Mouse (Mus musculus) thymus, adult 2 months (tissue): ENCODE measurements around the gene Cdk18. TPM values are rescaled to one million over a fixed set of nuclear protein-coding genes. Genes with fewer than 3 reads are reported as not detected.

ENCODE experiments used
- DNase-seq: peaks from one replicate; pipeline ENCODE4 v3.0.0; 2021
- H3K27ac ChIP-seq: fragments of 200-500 bp; 2 replicates; pipeline ENCODE4 v1.5.1; 2012; ENCODE audit warnings: low read length, control low read depth; ENCODE audit not compliant: control insufficient read depth, insufficient read depth
- H3K27me3 ChIP-seq: fragments of 200-500 bp; 2 replicates; pipeline ENCODE4 v1.6.1; 2012; ENCODE audit warnings: mild to moderate bottlenecking, low read length, moderate library complexity, mixed read lengths; ENCODE audit not compliant: control insufficient read depth, insufficient read depth
- H3K36me3 ChIP-seq: fragments of 200-500 bp; 2 replicates; pipeline ENCODE4 v1.6.1; 2012; ENCODE audit warnings: mild to moderate bottlenecking, low read length, moderate library complexity; ENCODE audit not compliant: control insufficient read depth, insufficient read depth
- H3K4me1 ChIP-seq: fragments of 200-500 bp; replicated peaks from 2 replicates; pipeline ENCODE4 v1.6.1; 2012; ENCODE audit warnings: low read length; ENCODE audit not compliant: control insufficient read depth, insufficient read depth
- H3K4me3 ChIP-seq: fragments of 200-500 bp; 2 replicates; pipeline ENCODE4 v1.5.1; 2012; ENCODE audit warnings: mild to moderate bottlenecking, low read length, control low read depth, moderate library complexity; ENCODE audit not compliant: control insufficient read depth, insufficient read depth
- CTCF ChIP-seq: fragments of 200-500 bp; IDR thresholded peaks from 2 replicates; pipeline ENCODE4 v1.5.1; 2012; ENCODE audit warnings: mild to moderate bottlenecking, control low read depth, low read length, moderate library complexity, borderline replicate concordance; ENCODE audit not compliant: control insufficient read depth, poor library complexity, insufficient read depth; ENCODE audit errors: extremely low read depth
- POLR2A ChIP-seq: fragments of 200-500 bp; IDR thresholded peaks from 2 replicates; pipeline ENCODE4 v1.6.1; 2012; ENCODE audit warnings: mild to moderate bottlenecking, low read length, control low read depth, moderate library complexity; ENCODE audit not compliant: control insufficient read depth, poor library complexity, insufficient read depth; ENCODE audit errors: extremely low read depth
- WGBS: fragments of 180-500 bp; shearing (Covaris S2); methylation state at CpG from one replicate; pipeline ENCODE4 v1.1.7; 2018; 5-methylcytosine and 5-hydroxymethylcytosine counted together
- polyA plus RNA-seq: library from polyadenylated mRNA; depleted of rRNA; stranded (reverse); fragments of >200 nt; gene quantifications from 2 replicates; pipeline ENCODE4 v1.2.3, GENCODE M21; 2012

The Cdk18 gene
- polyA plus RNA-seq, 1 experiment: 8.6 TPM

- WGBS: 98% methylated on average over 4 of the region's 4 CpGs
- no peak overlapping the region for H3K4me3 ChIP-seq
- H3K27me3 ChIP-seq: no peaks in the 10 kb centered on the region
- H3K36me3 ChIP-seq: no peaks in the 10 kb centered on the region
- no peak for DNase-seq
- H3K4me1 ChIP-seq: peaks cover 18% of the 10 kb centered on the region
- TF ChIP-seq POLR2A (no peak), CTCF (no peak)
- no peak overlapping the region for H3K27ac ChIP-seq
These were observed 46.2 kb downstream of the Cdk18 start for GRCm38 (mm10) chr1:132093269-132093668.

GRCm38 (mm10) chr1:132090266-132090665, 49.2 kb downstream of the Cdk18 start:
- TF ChIP-seq CTCF (no peak), POLR2A (no peak)
- no peaks in the 10 kb centered on the region for H3K27me3 ChIP-seq
- no peak overlapping the region for H3K4me3 ChIP-seq
- peaks cover under 1% of the 10 kb centered on the region for H3K4me1 ChIP-seq
- DNase-seq: no peak
- H3K27ac ChIP-seq: no peak overlapping the region
- no peaks in the 10 kb centered on the region for H3K36me3 ChIP-seq
- 97% methylated on average over 4 of the region's 4 CpGs for WGBS

GRCm38 (mm10) chr1:132089767-132090166, 49.7 kb downstream of the Cdk18 start:
- no peak overlapping the region for H3K27ac ChIP-seq
- H3K4me3 ChIP-seq: no peak overlapping the region
- H3K36me3 ChIP-seq: no peaks in the 10 kb centered on the region
- whole genome bisulfite sequencing: 87% methylated on average over 6 of the region's 6 CpGs
- H3K27me3 ChIP-seq: no peaks in the 10 kb centered on the region
- TF ChIP-seq POLR2A: no peak
- TF ChIP-seq CTCF: no peak
- no peaks in the 10 kb centered on the region for H3K4me1 ChIP-seq
- DNase-seq: no peak

- WGBS: 96% methylated on average over 5 of the region's 5 CpGs
- DNase-seq: no peak
- no peak overlapping the region for H3K4me3 ChIP-seq
- H3K27ac ChIP-seq: no peak overlapping the region
- H3K36me3 ChIP-seq: no peaks in the 10 kb centered on the region
- H3K27me3 ChIP-seq: no peaks in the 10 kb centered on the region
- TF ChIP-seq CTCF (no peak), POLR2A (no peak)
- no peaks in the 10 kb centered on the region for H3K4me1 ChIP-seq
These were observed 51.3 kb downstream of the Cdk18 start for GRCm38 (mm10) chr1:132088181-132088671.

GRCm38 (mm10) chr1:132085181-132086049, 54.1 kb downstream of the Cdk18 start:
- WGBS: 39% methylated on average over 7 of the region's 7 CpGs
- no peak overlapping the region for H3K27ac ChIP-seq
- no peak for DNase-seq
- no peaks in the 10 kb centered on the region for H3K27me3 ChIP-seq
- H3K36me3 ChIP-seq: no peaks in the 10 kb centered on the region
- TF ChIP-seq POLR2A: no peak
- no peak for TF ChIP-seq CTCF
- no peak overlapping the region for H3K4me3 ChIP-seq
- H3K4me1 ChIP-seq: no peaks in the 10 kb centered on the region

- no peaks in the 10 kb centered on the region for H3K36me3 ChIP-seq
- DNase-seq: no peak
- H3K27ac ChIP-seq: no peak overlapping the region
- TF ChIP-seq CTCF (no peak), POLR2A (no peak)
- WGBS: 94% methylated on average over 2 of the region's 2 CpGs
- H3K4me3 ChIP-seq: no peak overlapping the region
- no peaks in the 10 kb centered on the region for H3K27me3 ChIP-seq
- no peaks in the 10 kb centered on the region for H3K4me1 ChIP-seq
These were observed 61.1 kb downstream of the Cdk18 start for GRCm38 (mm10) chr1:132078413-132078812.

GRCm38 (mm10) chr1:132075576-132075975, 63.9 kb downstream of the Cdk18 start:
- Histone ChIP-seq H3K4me1 (no peaks in the 10 kb centered on the region), H3K4me3 (no peak overlapping the region), H3K27ac (no peak overlapping the region), H3K36me3 (no peaks in the 10 kb centered on the region), H3K27me3 (no peaks in the 10 kb centered on the region)
- WGBS: 90% methylated on average over 10 of the region's 10 CpGs
- TF ChIP-seq POLR2A (no peak), CTCF (no peak)
- no peak for DNase-seq
